Mouse (Mus musculus) yolk sac, embryonic 10.5 days (tissue): ENCODE measurements around the gene Col5a2.
A peak's percentile ranks its signal among the peaks of the same experiment; 100 is the strongest.
"Not testable (repeated sequence)": the region's sequence is repeated elsewhere in the genome, so short reads cannot be mapped to it uniquely, and the experiment has no call there.

Source experiments
- DNase-seq: peaks from one replicate; pipeline ENCODE4 v3.0.0-alpha.2; 2017; ENCODE audit warnings: low spot score

The Col5a2 gene

GRCm38 (mm10) chr1:45502865-45503332, at the start of gene Col5a2:
Col5a2 (minus strand) TSS chr1:45503282.
- DNase-seq, result peak; percentile 65

GRCm38 (mm10) chr1:45550531-45550930, 47.4 kb upstream of the Col5a2 start:
- no peak for DNase-seq

- no peak for DNase-seq
These were observed 38.8 kb upstream of the Col5a2 start for GRCm38 (mm10) chr1:45541888-45542287.

- no peak for DNase-seq
These were observed 38.1 kb upstream of the Col5a2 start for GRCm38 (mm10) chr1:45541161-45541560.

GRCm38 (mm10) chr1:45531486-45531885, 28.4 kb upstream of the Col5a2 start:
- DNase-seq, result no peak

GRCm38 (mm10) chr1:45527476-45527875, 24.4 kb upstream of the Col5a2 start:
- not testable (repeated sequence) for DNase-seq

GRCm38 (mm10) chr1:45523601-45524000, 20.5 kb upstream of the Col5a2 start:
- no peak for DNase-seq

GRCm38 (mm10) chr1:45521486-45521885, 18.4 kb upstream of the Col5a2 start:
- DNase-seq, result no peak

GRCm38 (mm10) chr1:45502241-45502741, 791 bp downstream of the Col5a2 start:
- peak; percentile 36 for DNase-seq

GRCm38 (mm10) chr1:45501437-45501836, 1.6 kb downstream of the Col5a2 start:
- no peak for DNase-seq

- no peak for DNase-seq
These were observed 2.6 kb downstream of the Col5a2 start for GRCm38 (mm10) chr1:45500456-45500855.

- no peak for DNase-seq
These were observed 8.1 kb downstream of the Col5a2 start for GRCm38 (mm10) chr1:45495025-45495424.

GRCm38 (mm10) chr1:45492130-45492723, 10.9 kb downstream of the Col5a2 start:
- DNase-seq, result no peak

- no peak for DNase-seq
These were observed 12.6 kb downstream of the Col5a2 start for GRCm38 (mm10) chr1:45490451-45490850.

- DNase-seq, result no peak
These were observed 14.8 kb downstream of the Col5a2 start for GRCm38 (mm10) chr1:45488291-45488690.

GRCm38 (mm10) chr1:45483001-45483400, 20.1 kb downstream of the Col5a2 start:
- no peak for DNase-seq

GRCm38 (mm10) chr1:45481876-45482275, 21.2 kb downstream of the Col5a2 start:
- DNase-seq, result no peak

- no peak for DNase-seq
These were observed 24.0 kb downstream of the Col5a2 start for GRCm38 (mm10) chr1:45479087-45479486.

GRCm38 (mm10) chr1:45472751-45473150, 30.3 kb downstream of the Col5a2 start:
- no peak for DNase-seq

GRCm38 (mm10) chr1:45460767-45461166, 42.3 kb downstream of the Col5a2 start:
- no peak for DNase-seq

- no peak for DNase-seq
These were observed 47.3 kb downstream of the Col5a2 start for GRCm38 (mm10) chr1:45455763-45456162.

GRCm38 (mm10) chr1:45448856-45449255, 54.2 kb downstream of the Col5a2 start:
- no peak for DNase-seq

- peak; percentile 9 for DNase-seq
These were observed 71.2 kb downstream of the Col5a2 start for GRCm38 (mm10) chr1:45431922-45432321.

GRCm38 (mm10) chr1:45430520-45430919, 72.6 kb downstream of the Col5a2 start:
- no peak for DNase-seq
